Mouse (Mus musculus) adrenal gland, postnatal 4 days (tissue): ENCODE results near the gene Rnf6. TPM values are rescaled to one million over a fixed set of nuclear protein-coding genes. Genes with fewer than 3 reads are reported as not detected.

Source experiments
- total RNA-seq, 2 experiments: library from RNA; stranded (reverse); gene quantifications; 2 replicates each; pipeline ENCODE4 v1.2.3; 2021

Rnf6 gene
- total RNA-seq, 2 experiments from 2014 or later: 55.8 to 58.8 TPM

Other genes with a start within 250 kb of the Rnf6 start
- 1 to 10 TPM in 1 of 2 experiments, under 1 TPM in 1; 0.28 to 9.2 TPM for gene Cyp3a25, start 211.9 kb downstream of the Rnf6 start, total RNA-seq
- under 1 TPM in 1 of 2 experiments, not detected in 1; 0.42 TPM for gene Cyp3a59, start 142.3 kb downstream of the Rnf6 start, total RNA-seq
- not detected for gene Gm5565, start 61.0 kb downstream of the Rnf6 start, total RNA-seq
- not detected for gene Gm6309, start 50.8 kb downstream of the Rnf6 start, total RNA-seq
- 1 to 10 TPM; 1.7 to 3.8 TPM for gene 1700001J03Rik, start 36.3 kb downstream of the Rnf6 start, total RNA-seq
- 10 to 100 TPM; 73.2 to 76.9 TPM for gene Cdk8, start 9.7 kb upstream of the Rnf6 start, total RNA-seq
- 10 to 100 TPM; 21.5 TPM for gene Wasf3, start 163.4 kb upstream of the Rnf6 start, total RNA-seq